Mouse (Mus musculus) heart, adult 2 months (tissue): ENCODE results near the gene Sh3d19. TPM values are rescaled to one million over a fixed set of nuclear protein-coding genes. Genes with fewer than 3 reads are reported as not detected.
A peak's percentile ranks its signal among the peaks of the same experiment; 100 is the strongest.

Source experiments
- DNase-seq, 2 experiments: peaks; one replicate each; pipeline ENCODE4 v3.0.0; 2021
- H3K27ac ChIP-seq: fragments of 200-600 bp; 2 replicates; pipeline ENCODE4 v1.8.1; 2022
- H3K27me3 ChIP-seq: fragments of 200-500 bp; 2 replicates; pipeline ENCODE4 v1.6.1; 2012; ENCODE audit warnings: mild to moderate bottlenecking, low read length, inconsistent platforms, mixed read lengths; ENCODE audit not compliant: control insufficient read depth, insufficient read depth
- H3K36me3 ChIP-seq: fragments of 200-500 bp; 2 replicates; pipeline ENCODE4 v1.6.1; 2012; ENCODE audit warnings: low read length, inconsistent platforms; ENCODE audit not compliant: control insufficient read depth, insufficient read depth
- H3K4me1 ChIP-seq: fragments of 200-500 bp; 2 replicates; pipeline ENCODE4 v1.6.1; 2011; ENCODE audit warnings: low read length; ENCODE audit not compliant: control insufficient read depth, insufficient read depth
- H3K4me3 ChIP-seq: fragments of 200-600 bp; 2 replicates; pipeline ENCODE4 v1.8.1; 2022
- H3K79me2 ChIP-seq: fragments of 200-500 bp; replicated peaks from 2 replicates; pipeline ENCODE4 v1.6.1; 2012; ENCODE audit warnings: mild to moderate bottlenecking, inconsistent platforms, low read length, moderate library complexity, mixed read lengths; ENCODE audit not compliant: control insufficient read depth, insufficient read depth
- H3K9ac ChIP-seq: fragments of 200-500 bp; 2 replicates; pipeline ENCODE4 v1.6.1; 2012; ENCODE audit warnings: low read depth, mild to moderate bottlenecking, control low read depth, inconsistent platforms, low read length, mixed read lengths
- CTCF ChIP-seq: fragments of 200-600 bp; IDR thresholded peaks from 2 replicates; pipeline ENCODE4 v1.8.1; 2022; ENCODE audit warnings: antibody characterized with exemption, mild to moderate bottlenecking, moderate library complexity
- EP300 ChIP-seq: fragments of 200-500 bp; IDR thresholded peaks from 2 replicates; pipeline ENCODE4 v1.6.1; 2011; ENCODE audit warnings: low read depth, low read length, control low read depth; ENCODE audit not compliant: insufficient read depth
- POLR2A ChIP-seq: fragments of 200-500 bp; IDR thresholded peaks from 2 replicates; pipeline ENCODE4 v1.6.1; 2011; ENCODE audit warnings: mild to moderate bottlenecking, low read depth, low read length, control low read depth; ENCODE audit not compliant: insufficient read depth
- WGBS: fragments of 180-500 bp; shearing (Covaris S2); methylation state at CpG from one replicate; pipeline ENCODE4 v1.1.7; 2018; 5-methylcytosine and 5-hydroxymethylcytosine counted together
- intact Hi-C: fragments of 180-260 bp; cut with DNase I; formaldehyde crosslinking; loops from one replicate; pipeline ENCODE4 v1.15.1; 2025
- polyA plus RNA-seq: library from polyadenylated mRNA; depleted of rRNA; stranded (reverse); fragments of >200 nt; gene quantifications from 2 replicates; pipeline ENCODE4 v1.2.3, GENCODE M21; 2012
- total RNA-seq, 2 experiments: library from RNA; stranded (reverse); gene quantifications; 2 replicates each; pipeline ENCODE4 v1.2.3; 2021

Sh3d19 gene
- total and polyA plus RNA-seq, 3 experiments: 13.5 to 22.2 (median 19.5) TPM

DNA sequence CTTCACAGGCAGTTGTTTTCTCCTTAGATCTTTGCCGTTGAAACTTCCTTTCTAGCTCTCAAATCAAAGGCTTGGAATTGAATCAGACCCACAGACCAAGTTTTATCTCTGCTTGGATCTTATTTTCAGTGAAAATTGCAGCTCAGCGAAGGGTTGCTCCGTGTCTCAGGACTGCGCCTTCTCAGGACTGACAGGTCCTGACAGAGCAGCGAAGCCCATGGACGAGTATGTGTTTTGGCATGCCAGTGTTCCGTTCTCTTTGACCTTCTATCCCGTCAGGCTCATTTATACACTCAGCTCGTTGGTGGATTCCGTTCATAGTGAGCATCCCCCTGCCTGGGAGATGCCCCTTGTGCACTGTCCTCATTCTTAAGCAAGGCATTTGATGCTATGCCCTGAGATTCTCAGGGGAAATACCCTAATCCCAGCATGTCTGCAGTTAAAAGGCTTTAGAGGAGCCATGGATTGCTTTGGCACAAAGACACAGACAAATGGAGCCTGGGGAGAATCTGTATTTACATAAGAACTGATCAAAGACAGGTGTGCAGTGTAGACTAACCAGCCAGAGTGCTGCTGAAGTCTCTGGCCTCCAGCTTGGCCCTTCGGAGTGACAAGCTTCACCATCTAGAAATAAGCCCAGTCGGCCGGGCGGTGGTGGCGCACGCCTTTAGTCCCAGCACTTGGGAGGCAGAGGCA lies 148.5 kb downstream of the Sh3d19 start:
- intact Hi-C loops: loop anchor here (5.0 kb wide), 1 partner anchor 192 kb away; no protein-coding TSS in a partner anchor
- 80% methylated on average over 16 of the region's 16 CpGs for WGBS
- Histone ChIP-seq H3K27me3 (no peaks in the 10 kb centered on the region), H3K9ac (no peak overlapping the region), H3K36me3 (no peaks in the 10 kb centered on the region), H3K79me2 (no peaks in the 10 kb centered on the region), H3K27ac (no peak overlapping the region), H3K4me1 (peaks cover 2% of the 10 kb centered on the region), H3K4me3 (no peak overlapping the region)
- TF ChIP-seq EP300 (no peak), CTCF (no peak), POLR2A (no peak)
- DNase-seq: no peak

DNA sequence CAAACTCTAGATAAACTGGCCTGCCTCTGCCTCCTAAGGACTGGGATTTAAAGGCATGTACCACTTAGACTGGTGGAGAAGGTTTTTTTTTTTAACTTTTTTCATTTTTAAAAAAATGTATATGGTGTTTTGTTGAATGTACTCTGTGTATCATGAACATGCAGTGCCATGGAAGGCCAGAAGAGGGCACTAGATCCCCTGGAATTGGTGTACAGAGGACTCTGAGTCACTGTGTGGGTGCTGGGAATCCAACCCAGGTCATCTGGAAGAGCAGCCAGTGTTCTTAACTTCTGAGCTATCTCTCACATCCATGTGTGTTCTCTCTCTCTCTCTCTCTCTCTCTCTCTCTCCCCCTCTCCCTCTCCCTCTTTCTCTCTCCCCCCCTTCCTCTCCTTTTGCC lies 151.2 kb downstream of the Sh3d19 start:
- H3K79me2 ChIP-seq: no peaks in the 10 kb centered on the region
- DNase-seq: no peak
- no peak overlapping the region for H3K4me3 ChIP-seq
- intact Hi-C loops: no loop called here
- H3K4me1 ChIP-seq: no peaks in the 10 kb centered on the region
- peak; percentile 39 for TF ChIP-seq CTCF
- no peak for TF ChIP-seq EP300
- TF ChIP-seq POLR2A: no peak
- no peak overlapping the region for H3K27ac ChIP-seq
- H3K9ac ChIP-seq: no peak overlapping the region
- no peaks in the 10 kb centered on the region for H3K36me3 ChIP-seq
- H3K27me3 ChIP-seq: no peaks in the 10 kb centered on the region

DNA sequence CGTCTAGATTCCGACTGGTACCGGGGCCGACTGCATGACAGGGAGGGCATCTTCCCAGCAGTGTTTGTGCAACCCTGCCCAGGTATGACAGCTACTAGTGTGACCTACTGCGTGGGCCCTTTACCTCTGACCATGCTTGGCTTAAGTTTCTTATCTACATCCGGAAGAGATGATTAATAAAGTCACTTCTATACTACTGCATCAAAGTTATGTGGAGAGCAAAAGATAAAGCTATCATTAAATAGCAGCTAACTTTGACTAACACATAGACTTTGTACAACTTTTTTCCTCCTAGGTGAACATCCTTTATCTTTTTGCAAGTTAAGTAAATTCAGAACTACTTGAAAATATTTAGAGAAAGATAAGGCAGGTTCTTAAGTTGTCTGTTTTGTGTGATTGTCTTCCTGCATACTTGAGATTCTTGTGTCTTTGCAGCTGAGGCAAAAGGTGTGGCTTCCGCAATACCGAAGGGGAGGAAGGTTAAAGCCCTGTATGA lies 152.4 kb downstream of the Sh3d19 start:
- WGBS: 76% methylated on average over 8 of the region's 8 CpGs
- intact Hi-C loops: no loop called here
- H3K27ac ChIP-seq: no peak overlapping the region
- no peaks in the 10 kb centered on the region for H3K79me2 ChIP-seq
- H3K4me3 ChIP-seq: no peak overlapping the region
- H3K9ac ChIP-seq: no peak overlapping the region
- H3K36me3 ChIP-seq: no peaks in the 10 kb centered on the region
- no peaks in the 10 kb centered on the region for H3K4me1 ChIP-seq
- H3K27me3 ChIP-seq: no peaks in the 10 kb centered on the region
- no peak for DNase-seq
- TF ChIP-seq EP300: no peak
- TF ChIP-seq POLR2A: no peak
- no peak for TF ChIP-seq CTCF

DNA sequence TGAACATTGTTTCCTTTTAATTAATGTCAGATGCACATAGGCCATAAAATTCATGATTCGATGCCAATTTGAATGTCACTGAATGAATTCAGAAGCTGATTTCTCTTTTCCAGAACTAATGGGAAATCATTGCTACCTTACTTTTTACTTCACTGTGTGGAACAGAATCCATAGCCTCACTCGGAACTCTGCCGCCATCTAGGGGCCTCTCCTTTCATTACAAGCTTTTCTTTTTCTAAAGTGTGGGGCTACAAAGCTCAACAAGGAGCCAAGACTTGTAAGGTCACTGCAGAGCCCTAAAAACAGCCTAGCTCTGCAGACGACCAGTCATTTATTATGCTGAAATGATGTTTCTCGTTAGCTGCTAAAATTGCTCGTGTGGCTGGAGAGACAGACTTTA lies 158.8 kb downstream of the Sh3d19 start:
- Histone ChIP-seq H3K36me3 (no peaks in the 10 kb centered on the region), H3K27ac (no peak overlapping the region), H3K4me1 (no peaks in the 10 kb centered on the region), H3K4me3 (no peak overlapping the region), H3K79me2 (no peaks in the 10 kb centered on the region), H3K9ac (no peak overlapping the region), H3K27me3 (no peaks in the 10 kb centered on the region)
- DNase-seq: peak; percentile 40 to 55
- intact Hi-C loops: loop anchor here (2.0 to 5.0 kb wide), 2 partner anchors 19 to 422 kb away; no protein-coding TSS in a partner anchor
- TF ChIP-seq CTCF: peak; percentile 96; the same call in 1 of the 2 replicates
- TF ChIP-seq POLR2A: no peak
- WGBS: 8% methylated on average over 6 of the region's 6 CpGs

DNA sequence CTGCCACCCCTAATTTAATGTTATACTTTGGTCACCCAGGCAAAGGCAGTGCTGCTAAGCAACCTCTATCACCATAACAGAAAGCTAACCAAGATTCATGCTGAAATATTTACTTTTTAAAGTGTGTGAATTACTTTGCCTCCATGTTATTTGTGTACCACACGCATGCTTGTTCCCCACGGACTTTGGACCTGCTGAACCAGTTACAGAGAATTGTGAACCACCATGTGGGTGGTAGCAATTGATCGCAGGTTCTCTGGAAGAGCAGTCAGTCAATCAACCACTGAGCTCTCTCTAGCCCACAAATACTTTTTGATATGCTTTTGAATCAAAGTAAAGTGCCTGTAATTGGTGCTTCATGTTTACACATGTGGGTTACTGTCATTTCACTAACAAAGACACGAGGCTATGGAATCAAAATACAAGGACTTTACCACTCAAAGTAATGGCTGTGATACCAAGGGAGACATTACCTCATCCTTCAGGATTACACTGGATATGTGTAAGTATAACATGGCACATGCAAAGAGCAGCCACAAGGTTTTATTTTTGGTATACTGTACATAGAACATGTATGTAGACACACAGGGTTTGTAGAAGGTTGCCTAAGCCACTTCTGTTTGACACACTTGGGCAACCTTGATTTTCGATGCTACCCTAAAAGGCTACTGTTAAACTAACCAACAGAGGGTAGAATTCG lies 164.2 kb downstream of the Sh3d19 start:
- no peak overlapping the region for H3K4me3 ChIP-seq
- DNase-seq: no peak
- peaks cover 8% of the 10 kb centered on the region for H3K36me3 ChIP-seq
- 94% methylated on average over 6 of the region's 6 CpGs for WGBS
- H3K79me2 ChIP-seq: no peaks in the 10 kb centered on the region
- no peak overlapping the region for H3K9ac ChIP-seq
- H3K27ac ChIP-seq: no peak overlapping the region
- no peaks in the 10 kb centered on the region for H3K27me3 ChIP-seq
- H3K4me1 ChIP-seq: no peaks in the 10 kb centered on the region
- intact Hi-C loops: no loop called here
- TF ChIP-seq POLR2A (no peak), CTCF (no peak), EP300 (no peak)
